Mouse (Mus musculus) midbrain, postnatal 0 days (tissue): ENCODE results near the gene Ttyh2. TPM values are rescaled to one million over a fixed set of nuclear protein-coding genes. Genes with fewer than 3 reads are reported as not detected.

Experiments used
- ATAC-seq: fragments of 200-750 bp; cut with Nextera tagmentation; 2 replicates; pipeline ENCODE4 v1.8.0; 2017; ENCODE audit warnings: moderate number of reproducible peaks, mild to moderate bottlenecking, moderate TSS enrichment, moderate library complexity; ENCODE audit not compliant: low FRiP score
- DNase-seq: peaks from one replicate; pipeline ENCODE4 v3.0.0-alpha.2; 2015; ENCODE audit warnings: low spot score
- H3K27ac ChIP-seq: fragments of 300-500 bp; sonication (generic); 2 replicates; pipeline ENCODE4 v1.5.1; 2014; ENCODE audit warnings: low read depth, mild to moderate bottlenecking, low read length, mixed read lengths
- H3K27me3 ChIP-seq: fragments of 300-500 bp; sonication (generic); 2 replicates; pipeline ENCODE4 v1.6.1; 2014; ENCODE audit warnings: low read length, control low read depth, mixed read lengths; ENCODE audit not compliant: insufficient read depth
- H3K36me3 ChIP-seq: fragments of 300-500 bp; sonication (generic); 2 replicates; pipeline ENCODE4 v1.6.1; 2014; ENCODE audit warnings: low read length, control low read depth, mixed read lengths; ENCODE audit not compliant: insufficient read depth
- H3K4me1 ChIP-seq: fragments of 300-500 bp; sonication (generic); 2 replicates; pipeline ENCODE4 v1.6.1; 2014; ENCODE audit warnings: mild to moderate bottlenecking, control low read depth, antibody characterized with exemption, low read length, mixed read lengths; ENCODE audit not compliant: insufficient read depth
- H3K4me2 ChIP-seq: fragments of 300-500 bp; sonication (generic); 2 replicates; pipeline ENCODE4 v1.6.1; 2014; ENCODE audit warnings: low read depth, mild to moderate bottlenecking, low read length, mixed read lengths; ENCODE audit not compliant: poor library complexity, severe bottlenecking
- H3K4me3 ChIP-seq: fragments of 300-500 bp; sonication (generic); 2 replicates; pipeline ENCODE4 v1.5.1; 2014; ENCODE audit warnings: low read depth, mild to moderate bottlenecking, low read length, moderate library complexity
- H3K9ac ChIP-seq: fragments of 300-500 bp; sonication (generic); replicated peaks from 2 replicates; pipeline ENCODE4 v1.6.1; 2014; ENCODE audit warnings: mild to moderate bottlenecking, low read length, moderate library complexity, mixed read lengths; ENCODE audit not compliant: poor library complexity, severe bottlenecking
- H3K9me3 ChIP-seq: fragments of 300-500 bp; sonication (generic); 2 replicates; pipeline ENCODE4 v1.6.1; 2016; ENCODE audit warnings: low read length, control low read depth
- CTCF ChIP-seq: IDR thresholded peaks from 2 replicates; pipeline ENCODE4 v1.5.1; 2016; ENCODE audit warnings: antibody characterized with exemption, mild to moderate bottlenecking
- WGBS: fragments of 180-500 bp; shearing (Covaris S2); extraction: QIAGEN DNeasy Blood & Tissue Kit; methylation state at CpG from one replicate; pipeline ENCODE4 v1.1.7; 2014; 5-methylcytosine and 5-hydroxymethylcytosine counted together
- polyA plus RNA-seq: library from polyadenylated mRNA; unstranded; fragments of >200 nt; fragmentation: Nextera tagmentation; extraction: Ambion mirVana; gene quantifications from 2 replicates; pipeline ENCODE4 v1.2.1, GENCODE M21; 2015
- total RNA-seq: library from RNA; depleted of rRNA; stranded (reverse); fragments of >200 nt; gene quantifications from 2 replicates; pipeline ENCODE4 v1.2.3, GENCODE M21; 2014

The Ttyh2 gene
- total and polyA plus RNA-seq, 2 experiments from 2014 or later, result 27.1 to 58.2 TPM

DNA sequence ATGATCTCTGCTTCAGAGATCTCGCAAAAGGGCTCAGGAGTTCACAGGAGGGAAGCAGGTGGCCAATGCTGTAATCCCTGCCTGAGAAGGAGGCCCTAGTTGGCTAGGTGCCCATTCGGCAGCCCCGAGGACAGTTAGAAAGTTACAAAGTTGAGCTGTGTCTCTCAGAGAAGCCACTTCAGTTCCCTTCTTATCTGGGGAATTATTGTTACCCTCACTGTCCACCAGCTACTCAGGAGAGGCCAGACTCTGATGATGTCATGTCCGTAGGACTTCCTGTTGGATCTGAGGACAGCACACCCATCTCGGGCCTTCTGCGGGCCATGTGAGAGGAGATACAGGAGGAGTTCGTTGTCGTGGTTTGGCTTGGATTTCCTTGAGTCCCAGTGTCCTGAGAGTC is 4.4 kb downstream of the Ttyh2 start:
- Histone ChIP-seq H3K9ac (no peak overlapping the region), H3K27me3 (no peaks in the 10 kb centered on the region; the same call in 1 of the 2 replicates), H3K36me3 (no peaks in the 10 kb centered on the region), H3K4me2 (no peak overlapping the region), H3K4me3 (no peak overlapping the region), H3K27ac (no peak overlapping the region), H3K9me3 (no peaks in the 10 kb centered on the region), H3K4me1 (peaks cover 5% of the 10 kb centered on the region; the same call in 1 of the 2 replicates)
- no peak for TF ChIP-seq CTCF
- no peak for DNase-seq
- no peak for ATAC-seq
- WGBS, result 70% methylated on average over 8 of the region's 8 CpGs

DNA sequence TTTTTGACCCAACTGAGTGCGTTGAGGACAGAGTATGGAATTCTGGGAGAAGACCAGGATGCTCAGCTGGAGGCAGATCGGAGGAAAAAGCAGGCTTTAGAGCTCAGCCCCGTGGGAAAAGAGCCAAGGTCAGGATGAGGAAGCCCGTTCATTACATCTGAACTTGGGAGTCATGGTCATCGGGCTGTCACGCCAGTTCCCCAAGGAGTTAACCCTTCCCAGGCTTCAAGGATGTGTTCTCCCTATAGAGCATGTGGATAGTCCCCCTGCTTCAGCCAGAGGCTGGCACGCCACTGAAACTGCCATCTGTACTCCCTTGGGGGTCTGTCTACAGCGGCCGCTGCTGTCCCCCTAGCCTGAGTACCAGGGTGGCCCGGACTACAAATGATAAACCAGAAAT is 5.1 kb downstream of the Ttyh2 start:
- Histone ChIP-seq H3K4me2 (no peak overlapping the region), H3K27ac (no peak overlapping the region), H3K4me1 (peaks cover 4% of the 10 kb centered on the region; the same call in 1 of the 2 replicates), H3K36me3 (no peaks in the 10 kb centered on the region), H3K9ac (no peak overlapping the region), H3K27me3 (no peaks in the 10 kb centered on the region; the same call in 1 of the 2 replicates), H3K4me3 (no peak overlapping the region), H3K9me3 (no peaks in the 10 kb centered on the region)
- no peak for ATAC-seq
- 48% methylated on average over 10 of the region's 10 CpGs for WGBS
- no peak for TF ChIP-seq CTCF
- no peak for DNase-seq

DNA sequence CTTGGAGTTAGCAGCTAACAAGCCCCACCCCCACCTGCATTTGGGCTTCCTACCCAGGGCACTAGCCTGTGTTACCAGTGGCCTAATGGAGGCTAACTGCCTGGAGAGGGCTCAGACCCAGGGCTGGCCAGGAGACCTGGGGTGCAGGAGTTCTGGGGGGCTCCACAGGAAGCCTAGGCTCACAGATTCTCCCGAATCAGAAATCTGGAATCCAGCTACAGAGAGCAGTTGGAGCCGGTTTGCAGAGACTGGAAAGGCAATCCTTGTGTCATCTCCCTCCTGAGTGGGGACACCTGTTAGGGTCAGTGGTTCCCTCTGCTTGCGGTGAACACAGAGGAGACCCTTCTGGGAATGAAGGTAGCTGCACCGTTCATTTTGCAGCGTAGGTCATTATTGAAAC is 5.8 kb downstream of the Ttyh2 start:
- Histone ChIP-seq H3K4me3 (no peak overlapping the region), H3K9ac (no peak overlapping the region), H3K27me3 (no peaks in the 10 kb centered on the region; the same call in 1 of the 2 replicates), H3K4me1 (no peaks in the 10 kb centered on the region), H3K9me3 (no peaks in the 10 kb centered on the region), H3K4me2 (no peak overlapping the region), H3K36me3 (no peaks in the 10 kb centered on the region), H3K27ac (no peak overlapping the region)
- TF ChIP-seq CTCF, result no peak
- DNase-seq (no peak), ATAC-seq (no peak)
- WGBS, result 60% methylated on average over 5 of the region's 5 CpGs

DNA sequence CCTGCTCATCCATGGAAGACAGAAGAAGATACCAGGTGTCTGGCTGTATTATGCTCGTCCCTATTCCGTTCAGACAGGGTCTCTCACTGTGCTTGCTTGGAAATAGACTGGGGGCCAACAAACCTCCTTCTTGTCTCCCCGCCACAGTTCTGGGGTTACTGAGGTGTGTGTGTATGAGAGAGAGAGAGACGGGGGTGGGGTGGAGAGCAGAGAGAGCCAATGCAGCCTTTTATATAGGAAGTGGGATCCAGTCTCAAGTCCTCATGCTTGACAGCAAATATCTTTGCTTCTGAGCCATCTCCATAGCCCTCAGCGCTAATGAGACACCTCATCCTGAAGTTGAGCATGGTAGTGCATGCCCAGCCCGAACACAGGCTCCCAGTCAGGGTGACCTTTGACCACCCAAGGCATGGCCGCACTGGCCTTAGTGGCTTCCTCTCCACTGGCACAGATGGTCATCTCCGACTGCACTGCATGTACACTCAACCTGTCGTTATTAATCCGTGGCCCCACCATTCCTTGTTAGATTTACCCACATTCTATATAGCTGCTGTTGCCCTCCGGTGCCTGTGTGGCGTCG is 7.2 kb downstream of the Ttyh2 start:
- whole genome bisulfite sequencing, result 96% methylated on average over 13 of the region's 13 CpGs
- Histone ChIP-seq H3K4me1 (no peaks in the 10 kb centered on the region), H3K4me2 (no peak overlapping the region), H3K36me3 (no peaks in the 10 kb centered on the region), H3K9me3 (no peaks in the 10 kb centered on the region), H3K4me3 (no peak overlapping the region), H3K27me3 (no peaks in the 10 kb centered on the region), H3K9ac (no peak overlapping the region), H3K27ac (no peak overlapping the region)
- ATAC-seq (no peak), DNase-seq (no peak)
- TF ChIP-seq CTCF, result no peak

DNA sequence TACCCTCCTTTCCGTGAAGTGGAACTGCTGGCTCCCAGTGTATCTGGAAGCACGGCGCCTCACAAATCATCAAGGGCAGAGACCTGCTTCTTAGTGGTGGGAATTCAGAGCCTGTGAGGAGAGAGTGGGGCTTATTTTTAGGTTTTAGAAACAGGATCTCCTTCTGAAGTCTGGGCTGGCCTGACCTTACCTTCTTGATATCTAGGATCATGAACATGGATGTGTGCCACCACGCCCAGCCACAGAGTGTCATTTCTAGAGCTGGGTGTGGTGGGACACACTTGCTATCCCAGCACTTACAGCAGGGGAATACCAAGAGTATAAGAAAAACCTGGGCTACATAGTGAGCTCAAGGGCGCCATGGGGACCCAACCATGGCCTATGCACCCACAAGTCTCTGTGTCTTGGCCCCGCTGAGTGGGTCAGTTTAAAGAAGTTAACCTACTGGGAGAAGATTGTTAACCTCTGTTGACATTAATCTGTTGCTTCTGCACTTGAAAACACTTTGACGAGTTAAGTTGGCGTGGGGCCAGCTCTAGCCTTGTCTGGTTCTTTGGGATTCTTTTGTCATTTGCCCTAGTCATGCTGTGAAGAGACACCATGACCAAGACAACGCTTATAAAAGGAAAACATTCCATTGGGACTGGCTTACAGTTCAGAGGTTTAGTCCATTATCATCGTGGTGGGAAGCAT is 7.9 kb downstream of the Ttyh2 start:
- Histone ChIP-seq H3K27me3 (no peaks in the 10 kb centered on the region), H3K4me2 (no peak overlapping the region), H3K4me3 (no peak overlapping the region), H3K36me3 (no peaks in the 10 kb centered on the region), H3K27ac (no peak overlapping the region), H3K9ac (no peak overlapping the region), H3K9me3 (no peaks in the 10 kb centered on the region), H3K4me1 (no peaks in the 10 kb centered on the region)
- DNase-seq (no peak), ATAC-seq (no peak)
- TF ChIP-seq CTCF, result no peak
- 74% methylated on average over 10 of the region's 10 CpGs for WGBS

DNA sequence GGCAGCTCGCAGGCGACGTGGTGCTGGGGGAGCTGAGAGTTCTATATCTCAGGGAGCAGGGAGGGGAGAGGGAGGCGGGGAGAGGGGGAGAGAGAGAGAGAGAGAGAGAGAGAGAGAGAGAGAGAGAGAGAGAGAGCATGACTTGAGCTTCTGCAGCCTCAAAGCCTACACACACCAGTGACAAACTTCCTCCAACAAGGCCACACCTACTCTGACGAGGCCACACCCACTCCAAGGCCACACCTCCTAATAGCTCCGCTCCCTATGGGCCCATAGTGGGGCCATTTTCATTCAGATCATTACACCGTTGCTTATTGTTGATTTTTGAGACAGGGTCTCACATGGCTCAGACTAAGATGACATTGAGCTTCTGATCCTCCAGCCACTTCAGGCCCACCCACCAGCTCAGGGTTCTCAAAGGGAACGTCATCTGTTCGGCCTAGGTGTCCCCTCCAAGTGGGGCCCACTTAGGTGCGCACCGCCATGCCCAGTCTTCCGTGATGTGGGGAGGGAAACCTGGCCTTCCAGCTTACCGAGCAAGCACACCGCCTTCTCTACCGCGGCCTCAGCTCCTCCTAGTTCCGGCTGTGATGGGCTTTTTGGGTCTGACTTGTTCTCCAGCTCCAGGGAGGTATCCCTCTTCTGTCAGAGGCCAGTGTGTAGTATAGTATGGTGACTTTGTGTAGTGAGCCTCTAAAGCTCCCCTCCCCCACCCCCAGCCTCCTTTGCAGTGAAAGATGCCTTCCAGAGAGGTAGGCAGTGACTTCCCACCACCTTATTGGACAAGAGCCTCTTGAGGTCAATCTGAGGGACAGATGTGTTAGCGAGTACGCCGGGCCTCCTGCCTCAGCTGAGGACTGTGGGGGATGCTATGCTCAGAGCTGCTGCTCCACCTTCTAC is 8.7 kb downstream of the Ttyh2 start:
- Histone ChIP-seq H3K36me3 (no peaks in the 10 kb centered on the region), H3K4me1 (no peaks in the 10 kb centered on the region), H3K9me3 (no peaks in the 10 kb centered on the region), H3K4me3 (no peak overlapping the region), H3K4me2 (no peak overlapping the region), H3K27ac (no peak overlapping the region), H3K27me3 (no peaks in the 10 kb centered on the region), H3K9ac (no peak overlapping the region)
- 72% methylated on average over 20 of the region's 20 CpGs for WGBS
- ATAC-seq, result no peak
- no peak for DNase-seq
- no peak for TF ChIP-seq CTCF
